Mouse (Mus musculus) liver, adult 2 months (tissue): ENCODE results near the gene Tex2.

ENCODE experiments used
- CTCF ChIP-seq: fragments of 200-500 bp; IDR thresholded peaks from 2 replicates; pipeline ENCODE4 v1.5.1; 2011; ENCODE audit warnings: low read depth, low read length, control low read depth
- POLR2A ChIP-seq: fragments of 200-500 bp; IDR thresholded peaks from 2 replicates; pipeline ENCODE4 v1.6.1; 2011; ENCODE audit warnings: low read length, control low read depth; ENCODE audit not compliant: insufficient read depth; ENCODE audit errors: extremely low read depth

- TF ChIP-seq CTCF (no peak), POLR2A (no peak)
Measured at GRCm38 (mm10) chr11:106507638-106508037, 105.6 kb downstream of the Tex2 start.
